Mouse (Mus musculus) lung, embryonic 15.5 days (tissue): Measurements from ENCODE around the gene Fbxw5. TPM values are rescaled to one million over a fixed set of nuclear protein-coding genes. Genes with fewer than 3 reads are reported as not detected.

Experiments used
- ATAC-seq: fragments of 200-750 bp; cut with Nextera tagmentation; 2 replicates; pipeline ENCODE4 v1.8.0; 2017; ENCODE audit warnings: moderate number of reproducible peaks, borderline replicate concordance; ENCODE audit not compliant: low FRiP score, low TSS enrichment; ENCODE audit errors: extremely low read depth
- H3K27ac ChIP-seq: fragments of 300-500 bp; sonication (generic); 2 replicates; pipeline ENCODE4 v1.5.1; 2015; ENCODE audit warnings: moderate library complexity, mild to moderate bottlenecking, inconsistent platforms
- H3K27me3 ChIP-seq: fragments of 300-500 bp; sonication (generic); 2 replicates; pipeline ENCODE4 v1.6.1; 2015; ENCODE audit warnings: inconsistent platforms
- H3K36me3 ChIP-seq: fragments of 300-500 bp; sonication (generic); 2 replicates; pipeline ENCODE4 v1.6.1; 2015; ENCODE audit warnings: inconsistent platforms
- H3K4me1 ChIP-seq: fragments of 300-500 bp; sonication (generic); 2 replicates; pipeline ENCODE4 v1.6.1; 2015; ENCODE audit warnings: inconsistent platforms
- H3K4me2 ChIP-seq: fragments of 300-500 bp; sonication (generic); 2 replicates; pipeline ENCODE4 v1.6.1; 2015; ENCODE audit warnings: inconsistent platforms, mild to moderate bottlenecking, moderate library complexity
- H3K4me3 ChIP-seq: fragments of 300-500 bp; sonication (generic); 2 replicates; pipeline ENCODE4 v1.5.1; 2015; ENCODE audit warnings: mild to moderate bottlenecking, inconsistent platforms
- H3K9ac ChIP-seq: fragments of 300-500 bp; sonication (generic); 2 replicates; pipeline ENCODE4 v1.6.1; 2015; ENCODE audit warnings: inconsistent platforms
- H3K9me3 ChIP-seq: fragments of 300-500 bp; sonication (generic); 2 replicates; pipeline ENCODE4 v1.6.1; 2016; ENCODE audit warnings: inconsistent platforms
- WGBS: fragments of 180-500 bp; shearing (Covaris S2); methylation state at CpG from one replicate; pipeline ENCODE4 v1.1.7; 2015; 5-methylcytosine and 5-hydroxymethylcytosine counted together
- polyA plus RNA-seq: library from polyadenylated mRNA; unstranded; fragments of >200 nt; fragmentation: Nextera tagmentation; extraction: Ambion mirVana; gene quantifications from 2 replicates; pipeline ENCODE4 v1.2.1, GENCODE M21; 2015

The Fbxw5 gene
- polyA plus RNA-seq, 1 experiment from 2014 or later = 76.2 TPM

DNA sequence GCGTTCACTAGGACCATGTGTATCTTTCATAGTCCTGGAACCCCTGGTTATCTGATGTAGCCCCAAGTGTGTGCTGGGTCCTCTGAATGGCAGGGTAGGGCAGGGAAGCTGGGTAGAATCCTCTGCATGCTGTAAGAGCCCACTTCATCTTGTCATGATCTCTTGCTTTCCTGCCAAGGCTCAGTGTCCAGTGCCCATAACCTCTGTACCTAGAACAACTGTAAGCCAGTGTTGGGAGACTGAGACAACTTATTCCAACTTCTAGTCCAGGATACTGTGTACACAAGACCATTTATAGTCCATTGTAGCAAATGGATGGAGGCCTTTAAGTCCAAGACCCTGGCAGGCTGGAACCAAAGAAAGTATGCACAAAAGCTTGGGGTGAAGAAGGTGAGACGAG, 35.3 kb upstream of the Fbxw5 start:
- Histone ChIP-seq H3K9me3 (no peaks in the 10 kb centered on the region), H3K27ac (no peak overlapping the region), H3K4me1 (peaks cover 25% of the 10 kb centered on the region), H3K4me3 (no peak overlapping the region), H3K9ac (no peak overlapping the region), H3K27me3 (no peaks in the 10 kb centered on the region), H3K4me2 (no peak overlapping the region), H3K36me3 (no peaks in the 10 kb centered on the region)
- ATAC-seq = no peak
- WGBS = 66% methylated on average over 2 of the region's 2 CpGs

GRCm38 (mm10) chr2:25465816-25466635, 34.5 kb upstream of the Fbxw5 start:
- Histone ChIP-seq H3K27ac (no peak overlapping the region; the same call in 1 of the 2 replicates), H3K27me3 (no peaks in the 10 kb centered on the region), H3K4me3 (no peak overlapping the region), H3K9ac (no peak overlapping the region), H3K4me1 (peaks cover 23% of the 10 kb centered on the region), H3K36me3 (no peaks in the 10 kb centered on the region), H3K4me2 (no peak overlapping the region), H3K9me3 (no peaks in the 10 kb centered on the region)
- 47% methylated on average over 10 of the region's 10 CpGs for WGBS
- ATAC-seq = no peak

DNA sequence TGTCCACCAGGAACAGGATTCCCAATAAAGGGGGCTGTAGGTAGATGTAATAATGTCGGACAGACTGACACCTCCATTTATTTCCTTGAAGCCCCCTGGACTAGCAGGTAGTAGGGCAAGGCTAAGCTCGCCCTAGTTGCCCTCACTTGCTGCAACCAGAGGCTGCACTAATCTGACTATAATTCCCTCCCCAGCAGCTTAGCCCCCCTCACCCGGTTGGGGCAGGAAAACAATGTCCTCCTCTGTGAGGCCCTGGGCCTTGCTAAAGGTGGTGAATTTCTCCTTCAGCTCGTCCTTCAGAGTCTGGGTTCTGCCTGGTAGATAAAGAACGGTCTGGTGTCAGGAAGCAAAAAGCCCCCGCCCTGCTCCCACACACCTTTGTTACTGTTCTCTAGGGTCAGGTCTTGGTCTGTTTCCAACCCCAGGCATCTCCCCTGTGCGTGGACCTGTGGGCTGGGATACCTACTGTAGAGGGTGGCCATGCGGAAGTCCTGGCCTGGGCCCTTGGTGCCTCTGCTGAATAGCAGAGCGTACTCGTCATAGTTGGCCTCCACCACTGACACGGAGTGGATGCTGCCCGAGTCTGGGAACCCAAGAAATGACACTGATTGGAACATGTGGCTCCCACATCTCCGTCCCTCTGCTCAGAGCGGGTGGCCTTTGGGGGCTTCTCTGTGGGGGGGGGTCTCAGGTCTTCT, 32.8 kb upstream of the Fbxw5 start:
- no peak overlapping the region for H3K27ac ChIP-seq
- H3K4me2 ChIP-seq = no peak overlapping the region
- 66% methylated on average over 14 of the region's 14 CpGs for WGBS
- no peak overlapping the region for H3K4me3 ChIP-seq
- peaks cover 15% of the 10 kb centered on the region; the same call in 1 of the 2 replicates for H3K4me1 ChIP-seq
- H3K27me3 ChIP-seq = no peaks in the 10 kb centered on the region
- H3K36me3 ChIP-seq = no peaks in the 10 kb centered on the region
- no peak overlapping the region for H3K9ac ChIP-seq
- ATAC-seq = no peak
- no peaks in the 10 kb centered on the region for H3K9me3 ChIP-seq

GRCm38 (mm10) chr2:25468962-25469915, 31.3 kb upstream of the Fbxw5 start:
- WGBS = 63% methylated on average over 10 of the region's 10 CpGs
- H3K27ac ChIP-seq = peak overlapping the region; percentile 25
- H3K36me3 ChIP-seq = no peaks in the 10 kb centered on the region
- peak; percentile 36; the same call in 1 of the 2 replicates for ATAC-seq
- H3K4me1 ChIP-seq = peaks cover 15% of the 10 kb centered on the region; the same call in 1 of the 2 replicates
- H3K4me3 ChIP-seq = no peak overlapping the region
- H3K9me3 ChIP-seq = no peaks in the 10 kb centered on the region
- H3K27me3 ChIP-seq = no peaks in the 10 kb centered on the region
- H3K4me2 ChIP-seq = no peak overlapping the region
- no peak overlapping the region for H3K9ac ChIP-seq

GRCm38 (mm10) chr2:25469969-25470368, 30.6 kb upstream of the Fbxw5 start, which contains the start of gene Ptgds:
TSS of gene Ptgds (minus strand) at chr2:25470046.
- Histone ChIP-seq H3K4me3 (no peak within 1 kb of the TSS), H3K9me3 (no peaks in the 10 kb centered on the region), H3K36me3 (no peaks in the 10 kb centered on the region), H3K4me2 (no peak within 1 kb of the TSS), H3K9ac (no peak within 1 kb of the TSS), H3K27me3 (no peaks in the 10 kb centered on the region), H3K4me1 (peaks cover 15% of the 10 kb centered on the region; the same call in 1 of the 2 replicates), H3K27ac (peak within 1 kb of the TSS; percentile 25)
- no peak for ATAC-seq
- WGBS = 33% methylated on average over 6 of the region's 6 CpGs

DNA sequence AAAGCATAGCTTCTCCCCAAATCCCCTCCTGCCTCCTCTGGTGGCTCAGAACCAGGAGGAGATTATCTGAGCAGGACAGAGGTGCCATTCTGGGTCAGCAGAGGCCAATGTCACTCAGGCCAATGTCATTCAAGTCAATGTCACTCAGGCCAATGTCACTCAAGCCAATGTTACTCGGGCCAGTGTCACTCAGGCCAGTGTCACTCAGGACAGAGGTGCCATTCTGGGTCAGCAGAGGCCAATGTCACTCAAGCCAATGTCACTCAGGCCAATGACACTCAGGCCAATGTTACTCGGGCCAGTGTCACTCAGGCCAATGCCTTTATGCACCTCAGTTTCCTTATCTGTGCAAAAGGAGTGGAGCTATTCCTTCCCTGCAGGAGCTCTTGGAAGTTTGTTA, 28.0 kb upstream of the Fbxw5 start:
- Histone ChIP-seq H3K9me3 (no peaks in the 10 kb centered on the region), H3K4me2 (no peak overlapping the region), H3K9ac (no peak overlapping the region), H3K27me3 (no peaks in the 10 kb centered on the region), H3K4me1 (peaks cover 15% of the 10 kb centered on the region; the same call in 1 of the 2 replicates), H3K36me3 (no peaks in the 10 kb centered on the region), H3K4me3 (no peak overlapping the region), H3K27ac (no peak overlapping the region)
- 50% methylated on average over 2 of the region's 2 CpGs for WGBS
- ATAC-seq = no peak

DNA sequence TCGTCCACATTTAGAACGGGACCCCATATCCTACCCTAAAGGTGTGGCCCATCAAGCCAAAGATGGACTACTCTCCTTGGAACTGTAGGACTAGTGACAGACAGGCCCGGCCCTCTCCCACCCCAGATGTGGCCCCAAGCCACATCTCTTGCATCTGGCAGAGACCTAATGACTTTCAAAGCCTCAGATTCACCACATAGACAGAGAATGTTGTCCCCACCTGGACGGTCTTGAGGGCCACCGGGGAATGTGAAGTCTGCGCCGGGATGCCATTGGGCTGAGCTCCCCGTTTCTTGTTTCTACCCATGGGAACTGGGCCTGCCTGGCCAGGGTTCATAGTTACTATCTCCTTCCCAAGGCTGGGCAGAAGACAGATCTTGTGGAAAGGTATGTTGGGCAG, 23.0 kb upstream of the Fbxw5 start:
- no peak for ATAC-seq
- Histone ChIP-seq H3K9ac (no peak overlapping the region), H3K27ac (no peak overlapping the region), H3K4me2 (no peak overlapping the region), H3K27me3 (no peaks in the 10 kb centered on the region), H3K4me1 (no peaks in the 10 kb centered on the region), H3K9me3 (no peaks in the 10 kb centered on the region), H3K36me3 (no peaks in the 10 kb centered on the region), H3K4me3 (no peak overlapping the region)
- 82% methylated on average over 8 of the region's 8 CpGs for WGBS

DNA sequence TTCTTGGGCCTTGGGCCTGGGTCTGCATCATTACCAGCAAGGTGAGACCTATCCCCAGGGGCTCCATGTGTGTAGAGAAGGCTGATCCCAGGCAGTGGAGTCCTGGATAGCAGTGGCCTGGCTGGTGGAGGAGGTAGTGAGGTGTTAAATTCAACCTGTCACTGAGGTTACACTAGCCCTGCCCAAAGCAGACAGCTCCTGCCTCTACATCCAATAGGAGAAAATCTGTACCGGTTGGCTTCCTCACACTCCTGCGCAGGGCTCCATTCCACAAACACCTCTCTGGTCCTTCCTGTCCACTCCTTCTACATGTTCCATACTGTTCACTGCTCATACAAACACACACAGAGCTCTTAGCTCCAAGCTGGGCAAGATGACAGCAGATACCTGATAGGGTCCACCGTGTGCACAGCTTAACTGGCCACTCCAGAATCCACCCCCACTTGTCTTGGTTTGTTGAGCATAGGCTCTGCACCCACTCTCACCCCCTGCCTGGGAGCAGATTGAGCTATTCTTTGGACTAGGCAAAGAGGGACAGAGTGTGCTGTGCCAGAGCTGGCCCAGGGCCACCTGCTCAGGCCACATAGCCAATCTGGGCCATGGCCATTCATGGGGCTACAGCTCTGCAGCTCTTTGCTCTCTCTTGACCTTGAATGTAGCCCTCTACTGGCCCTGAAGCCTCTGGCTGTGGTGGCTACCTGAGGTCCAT, 22.4 kb upstream of the Fbxw5 start:
- Histone ChIP-seq H3K36me3 (no peaks in the 10 kb centered on the region), H3K4me3 (no peak overlapping the region), H3K4me1 (no peaks in the 10 kb centered on the region), H3K27ac (no peak overlapping the region), H3K27me3 (no peaks in the 10 kb centered on the region), H3K9ac (no peak overlapping the region), H3K9me3 (no peaks in the 10 kb centered on the region), H3K4me2 (no peak overlapping the region)
- ATAC-seq = peak; percentile 16; the same call in 1 of the 2 replicates
- WGBS = 72% methylated on average over 3 of the region's 3 CpGs

GRCm38 (mm10) chr2:25479551-25480311, 20.8 kb upstream of the Fbxw5 start:
- Histone ChIP-seq H3K9me3 (no peaks in the 10 kb centered on the region), H3K27me3 (no peaks in the 10 kb centered on the region), H3K36me3 (no peaks in the 10 kb centered on the region), H3K27ac (no peak overlapping the region), H3K4me3 (no peak overlapping the region), H3K4me1 (no peaks in the 10 kb centered on the region), H3K9ac (no peak overlapping the region), H3K4me2 (no peak overlapping the region)
- 64% methylated on average over 10 of the region's 10 CpGs for WGBS
- ATAC-seq = no peak

GRCm38 (mm10) chr2:25480541-25480940, 20.0 kb upstream of the Fbxw5 start:
- Histone ChIP-seq H3K4me3 (no peak overlapping the region), H3K27ac (no peak overlapping the region), H3K27me3 (no peaks in the 10 kb centered on the region), H3K4me2 (no peak overlapping the region), H3K9ac (no peak overlapping the region), H3K4me1 (no peaks in the 10 kb centered on the region), H3K9me3 (no peaks in the 10 kb centered on the region), H3K36me3 (no peaks in the 10 kb centered on the region)
- ATAC-seq = no peak
- 85% methylated on average over 1 of the region's 1 CpGs for WGBS
